Mouse (Mus musculus) intestine, postnatal 0 days (tissue): ENCODE results near the gene Mtor. TPM values are rescaled to one million over a fixed set of nuclear protein-coding genes. Genes with fewer than 3 reads are reported as not detected.
A peak's percentile ranks its signal among the peaks of the same experiment; 100 is the strongest.

Source experiments
- ATAC-seq: fragments of 200-750 bp; cut with Nextera tagmentation; 2 replicates; pipeline ENCODE4 v1.8.0; 2017; ENCODE audit warnings: mild to moderate bottlenecking, moderate TSS enrichment, moderate library complexity
- H3K27ac ChIP-seq: fragments of 300-500 bp; sonication (generic); 2 replicates; pipeline ENCODE4 v1.5.1; 2014; ENCODE audit warnings: mild to moderate bottlenecking, low read depth, low read length, moderate library complexity
- H3K27me3 ChIP-seq: fragments of 300-500 bp; sonication (generic); replicated peaks from 2 replicates; pipeline ENCODE4 v1.6.1; 2014; ENCODE audit warnings: low read length, mixed read lengths; ENCODE audit not compliant: control insufficient read depth, insufficient read depth
- H3K36me3 ChIP-seq: fragments of 300-500 bp; sonication (generic); 2 replicates; pipeline ENCODE4 v1.6.1; 2014; ENCODE audit warnings: mild to moderate bottlenecking, moderate library complexity; ENCODE audit not compliant: control insufficient read depth, insufficient read depth
- H3K4me1 ChIP-seq: fragments of 300-500 bp; sonication (generic); replicated peaks from 2 replicates; pipeline ENCODE4 v1.6.1; 2014; ENCODE audit warnings: antibody characterized with exemption, low read length, mixed read lengths; ENCODE audit not compliant: control insufficient read depth, insufficient read depth
- H3K4me2 ChIP-seq: fragments of 300-500 bp; sonication (generic); replicated peaks from 2 replicates; pipeline ENCODE4 v1.6.1; 2014; ENCODE audit warnings: low read depth, mild to moderate bottlenecking, moderate library complexity
- H3K4me3 ChIP-seq: fragments of 300-500 bp; sonication (generic); 2 replicates; pipeline ENCODE4 v1.5.1; 2014; ENCODE audit warnings: low read depth, low read length
- H3K9ac ChIP-seq: fragments of 300-500 bp; sonication (generic); 2 replicates; pipeline ENCODE4 v1.6.1; 2014; ENCODE audit warnings: mild to moderate bottlenecking, low read depth, low read length
- H3K9me3 ChIP-seq: fragments of 300-500 bp; sonication (generic); 2 replicates; pipeline ENCODE4 v1.6.1; 2016; ENCODE audit warnings: mixed run types; ENCODE audit not compliant: control insufficient read depth
- CTCF ChIP-seq: sonication (generic); IDR thresholded peaks from 2 replicates; pipeline ENCODE4 v1.5.1; 2016; ENCODE audit warnings: low read depth, mild to moderate bottlenecking, control low read depth, antibody characterized with exemption, moderate library complexity
- WGBS: fragments of 180-500 bp; shearing (Covaris S2); extraction: QIAGEN DNeasy Blood & Tissue Kit; methylation state at CpG from one replicate; pipeline ENCODE4 v1.1.7; 2014; 5-methylcytosine and 5-hydroxymethylcytosine counted together
- polyA plus RNA-seq: library from polyadenylated mRNA; unstranded; fragments of >200 nt; fragmentation: Nextera tagmentation; extraction: Ambion mirVana; gene quantifications from 2 replicates; pipeline ENCODE4 v1.2.1, GENCODE M21; 2015

The Mtor gene
- polyA plus RNA-seq, 1 experiment from 2014 or later, result 14.3 TPM

GRCm38 (mm10) chr4:148453707-148454106, 5.3 kb downstream of the Mtor start:
- Histone ChIP-seq H3K4me1 (no peaks in the 10 kb centered on the region), H3K4me3 (no peak overlapping the region), H3K9me3 (no peaks in the 10 kb centered on the region), H3K9ac (no peak overlapping the region), H3K27me3 (no peaks in the 10 kb centered on the region), H3K4me2 (no peak overlapping the region), H3K36me3 (peaks cover 66% of the 10 kb centered on the region), H3K27ac (no peak overlapping the region)
- no peak for ATAC-seq
- 93% methylated on average over 11 of the region's 11 CpGs for WGBS
- TF ChIP-seq CTCF, result no peak

- H3K4me3 ChIP-seq, result no peak overlapping the region
- H3K27ac ChIP-seq, result no peak overlapping the region
- no peak for TF ChIP-seq CTCF
- H3K4me2 ChIP-seq, result no peak overlapping the region
- no peaks in the 10 kb centered on the region for H3K9me3 ChIP-seq
- no peaks in the 10 kb centered on the region for H3K4me1 ChIP-seq
- H3K27me3 ChIP-seq, result no peaks in the 10 kb centered on the region
- no peak overlapping the region for H3K9ac ChIP-seq
- peaks cover 82% of the 10 kb centered on the region for H3K36me3 ChIP-seq
- WGBS, result 92% methylated on average over 5 of the region's 5 CpGs
- ATAC-seq, result no peak
Observed at GRCm38 (mm10) chr4:148455477-148456025, 7.1 kb downstream of the Mtor start.

- TF ChIP-seq CTCF, result no peak
- H3K9ac ChIP-seq, result no peak overlapping the region
- no peak overlapping the region for H3K4me2 ChIP-seq
- no peak overlapping the region for H3K4me3 ChIP-seq
- ATAC-seq, result no peak
- H3K27ac ChIP-seq, result no peak overlapping the region
- H3K4me1 ChIP-seq, result no peaks in the 10 kb centered on the region
- H3K9me3 ChIP-seq, result no peaks in the 10 kb centered on the region
- no peaks in the 10 kb centered on the region for H3K27me3 ChIP-seq
- 94% methylated on average over 12 of the region's 12 CpGs for WGBS
- peaks cover 91% of the 10 kb centered on the region for H3K36me3 ChIP-seq
Observed at GRCm38 (mm10) chr4:148460656-148461284, 12.4 kb downstream of the Mtor start.

GRCm38 (mm10) chr4:148461772-148462171, 13.4 kb downstream of the Mtor start:
- no peak overlapping the region for H3K4me2 ChIP-seq
- no peak overlapping the region for H3K27ac ChIP-seq
- H3K27me3 ChIP-seq, result no peaks in the 10 kb centered on the region
- ATAC-seq, result no peak
- no peaks in the 10 kb centered on the region for H3K9me3 ChIP-seq
- 83% methylated on average over 4 of the region's 4 CpGs for WGBS
- no peak for TF ChIP-seq CTCF
- peaks cover 91% of the 10 kb centered on the region for H3K36me3 ChIP-seq
- no peak overlapping the region for H3K4me3 ChIP-seq
- no peak overlapping the region for H3K9ac ChIP-seq
- no peaks in the 10 kb centered on the region for H3K4me1 ChIP-seq

GRCm38 (mm10) chr4:148462717-148463116, 14.3 kb downstream of the Mtor start:
- Histone ChIP-seq H3K4me1 (no peaks in the 10 kb centered on the region), H3K4me2 (no peak overlapping the region), H3K9me3 (no peaks in the 10 kb centered on the region), H3K36me3 (peaks cover 88% of the 10 kb centered on the region), H3K27ac (no peak overlapping the region), H3K27me3 (no peaks in the 10 kb centered on the region), H3K4me3 (no peak overlapping the region), H3K9ac (no peak overlapping the region)
- WGBS, result 90% methylated on average over 13 of the region's 13 CpGs
- no peak for ATAC-seq
- no peak for TF ChIP-seq CTCF

- ATAC-seq, result no peak
- peaks cover 88% of the 10 kb centered on the region for H3K36me3 ChIP-seq
- TF ChIP-seq CTCF, result peak; percentile 67
- H3K4me2 ChIP-seq, result no peak overlapping the region
- no peak overlapping the region for H3K4me3 ChIP-seq
- H3K9me3 ChIP-seq, result no peaks in the 10 kb centered on the region
- H3K27me3 ChIP-seq, result no peaks in the 10 kb centered on the region
- H3K27ac ChIP-seq, result no peak overlapping the region
- H3K4me1 ChIP-seq, result no peaks in the 10 kb centered on the region
- WGBS, result 68% methylated on average over 14 of the region's 14 CpGs
- H3K9ac ChIP-seq, result no peak overlapping the region
Observed at GRCm38 (mm10) chr4:148463208-148463960, 15.0 kb downstream of the Mtor start.
